Mouse (Mus musculus): ENCODE measurements around the gene Gm21719. TPM values are rescaled to one million over a fixed set of nuclear protein-coding genes. Genes with fewer than 3 reads are reported as not detected.
"Not testable (repeated sequence)": the region's sequence is repeated elsewhere in the genome, so short reads cannot be mapped to it uniquely, and the experiment has no call there.

Gm21719 gene
- not detected in 2 replicates for polyA plus RNA-seq (2014; fragmentation: Nextera tagmentation; extraction: Ambion mirVana)

- not testable (repeated sequence) for H3K4me3 ChIP-seq (ENCODE audit: low read length); H3K27ac ChIP-seq (ENCODE audit: low read depth, low read length); H3K27me3 ChIP-seq (ENCODE audit: control insufficient read depth, insufficient read depth, low read length); H3K36me3 ChIP-seq (ENCODE audit: control insufficient read depth, insufficient read depth, low read length); ATAC-seq (ENCODE audit: low FRiP score, low TSS enrichment); H3K4me1 ChIP-seq (ENCODE audit: control insufficient read depth, insufficient read depth, low read length); H3K4me2 ChIP-seq (replicated peaks; ENCODE audit: low read depth, low read length); H3K9me3 ChIP-seq (ENCODE audit: control insufficient read depth, low read length); H3K9ac ChIP-seq (ENCODE audit: low read depth, low read length)
- WGBS: no CpG with 5 or more reads among the region's 1 CpGs
These were observed at the start of gene Gm21719 for GRCm38 (mm10) chrY:6682772-6683171. Gene Gm21719, minus strand, starts transcription at chrY:6682872.

Other genes with a start within 250 kb of the Gm21719 start
- gene Gm28919, start 99.3 kb downstream of the Gm21719 start, polyA plus RNA-seq (2014; fragmentation: Nextera tagmentation; extraction: Ambion mirVana): not detected in 2 replicates
- not detected in 2 replicates for gene Gm20830, start 235.4 kb upstream of the Gm21719 start, polyA plus RNA-seq (2014; fragmentation: Nextera tagmentation; extraction: Ambion mirVana)

All from kidney, embryonic 14.5 days (tissue).